Mouse (Mus musculus) myocyte (in vitro differentiated cells): ENCODE data around the gene Col4a2.

Experiments used
- MYOD1 ChIP-seq, 3 experiments: IDR thresholded peaks; one replicate each; pipeline ENCODE4 v1.6.1; 2011; ENCODE audit warnings: control low read depth in 2 of 3, low read depth in 2 of 3, mild to moderate bottlenecking in 2 of 3, moderate library complexity in 1 of 3; ENCODE audit not compliant: insufficient read length in 2 of 3, control insufficient read depth in 1 of 3
- POLR2A ChIP-seq: IDR thresholded peaks from one replicate; pipeline ENCODE4 v1.6.1; 2011; ENCODE audit warnings: low read depth, mild to moderate bottlenecking, control low read depth, moderate library complexity; ENCODE audit not compliant: insufficient read length
- POLR2AphosphoS2 ChIP-seq: IDR thresholded peaks from one replicate; pipeline ENCODE4 v1.6.1; 2011; ENCODE audit warnings: low read depth, control low read depth; ENCODE audit not compliant: insufficient read length
- TCF3 ChIP-seq: IDR thresholded peaks from one replicate; pipeline ENCODE4 v1.6.1; 2011; ENCODE audit warnings: low read depth, control low read depth; ENCODE audit not compliant: insufficient read length

GRCm38 (mm10) chr8:11327298-11327697 is 14.7 kb downstream of the Col4a2 start:
- TF ChIP-seq POLR2A, result no peak
- TF ChIP-seq MYOD1 (IDR thresholded peaks at IDR 0.05; ENCODE audit: control insufficient read depth in 1 of 3, insufficient read length in 2 of 3, low read depth in 2 of 3), result no peak
- no peak for TF ChIP-seq TCF3
- TF ChIP-seq POLR2AphosphoS2, result no peak
